Mouse (Mus musculus): ENCODE data around the gene Lrrc31. TPM values are rescaled to one million over a fixed set of nuclear protein-coding genes. Genes with fewer than 3 reads are reported as not detected.

Gene Lrrc31
- polyA plus RNA-seq, 1 experiment from 2014 or later = not detected

- H3K27me3 ChIP-seq = no peaks in the 10 kb centered on the region
- ATAC-seq (ENCODE audit: low FRiP score, low read depth) = no peak
- H3K9ac ChIP-seq (replicated peaks) = no peak overlapping the region
- H3K4me1 ChIP-seq = no peaks in the 10 kb centered on the region
- H3K36me3 ChIP-seq = no peaks in the 10 kb centered on the region
- 85% methylated on average over 9 of the region's 9 CpGs for WGBS
- no peak overlapping the region for H3K4me3 ChIP-seq
- no peaks in the 10 kb centered on the region for H3K9me3 ChIP-seq
- H3K4me2 ChIP-seq (replicated peaks) = no peak overlapping the region
- no peak overlapping the region for H3K27ac ChIP-seq (replicated peaks)
Observed at GRCm38 (mm10) chr3:30658486-30658885, 41.2 kb downstream of the Lrrc31 start.

GRCm38 (mm10) chr3:30655937-30656336 lies 43.7 kb downstream of the Lrrc31 start:
- no peak for ATAC-seq (ENCODE audit: low FRiP score, low read depth)
- no peak overlapping the region for H3K4me2 ChIP-seq (replicated peaks)
- H3K4me3 ChIP-seq = no peak overlapping the region
- H3K4me1 ChIP-seq = no peaks in the 10 kb centered on the region
- H3K27ac ChIP-seq (replicated peaks) = no peak overlapping the region
- 90% methylated on average over 5 of the region's 5 CpGs for WGBS
- H3K9me3 ChIP-seq = no peaks in the 10 kb centered on the region
- no peak overlapping the region for H3K9ac ChIP-seq (replicated peaks)
- peaks cover 10% of the 10 kb centered on the region for H3K27me3 ChIP-seq
- no peaks in the 10 kb centered on the region for H3K36me3 ChIP-seq

GRCm38 (mm10) chr3:30650062-30650841 lies 49.4 kb downstream of the Lrrc31 start:
- WGBS = under 1% methylated on average over 41 of the region's 41 CpGs
- no peak for ATAC-seq (ENCODE audit: low FRiP score, low read depth)
- Histone ChIP-seq H3K4me3 (peak overlapping the region; percentile 43), H3K27ac (replicated peaks) (no peak overlapping the region), H3K36me3 (no peaks in the 10 kb centered on the region), H3K9me3 (no peaks in the 10 kb centered on the region), H3K9ac (replicated peaks) (peak overlapping the region; percentile 29; the same call in 1 of the 2 replicates), H3K27me3 (peaks cover 40% of the 10 kb centered on the region), H3K4me1 (peaks cover 18% of the 10 kb centered on the region), H3K4me2 (replicated peaks) (peak overlapping the region; percentile 62)

GRCm38 (mm10) chr3:30648466-30648865 lies 51.2 kb downstream of the Lrrc31 start:
- Histone ChIP-seq H3K4me2 (replicated peaks) (no peak overlapping the region), H3K27me3 (peaks cover 40% of the 10 kb centered on the region), H3K36me3 (no peaks in the 10 kb centered on the region), H3K4me1 (peaks cover 18% of the 10 kb centered on the region), H3K9me3 (no peaks in the 10 kb centered on the region), H3K9ac (replicated peaks) (no peak overlapping the region), H3K4me3 (no peak overlapping the region), H3K27ac (replicated peaks) (no peak overlapping the region)
- no peak for ATAC-seq (ENCODE audit: low FRiP score, low read depth)
- 92% methylated on average over 2 of the region's 2 CpGs for WGBS

- peak; percentile 95 for ATAC-seq (ENCODE audit: low FRiP score, low read depth)
- Histone ChIP-seq H3K36me3 (no peaks in the 10 kb centered on the region), H3K4me3 (peak within 1 kb of the TSS; percentile 34), H3K9me3 (no peaks in the 10 kb centered on the region), H3K9ac (replicated peaks) (peak within 1 kb of the TSS; percentile 54; the same call in 1 of the 2 replicates), H3K27me3 (peaks cover 40% of the 10 kb centered on the region), H3K27ac (replicated peaks) (no peak within 1 kb of the TSS), H3K4me1 (peaks cover 18% of the 10 kb centered on the region), H3K4me2 (replicated peaks) (peak within 1 kb of the TSS; percentile 64)
- WGBS = 2% methylated on average over 25 of the region's 25 CpGs
Observed at GRCm38 (mm10) chr3:30647440-30648090, 52.1 kb downstream of the Lrrc31 start, which contains the start of gene Lrrc34. Gene Lrrc34 (minus strand): TSS chr3:30647869.

- ATAC-seq (ENCODE audit: low FRiP score, low read depth) = no peak
- Histone ChIP-seq H3K4me1 (peaks cover 18% of the 10 kb centered on the region), H3K36me3 (no peaks in the 10 kb centered on the region), H3K4me3 (no peak overlapping the region), H3K27ac (replicated peaks) (no peak overlapping the region), H3K4me2 (replicated peaks) (no peak overlapping the region), H3K27me3 (peaks cover 39% of the 10 kb centered on the region), H3K9me3 (no peaks in the 10 kb centered on the region), H3K9ac (replicated peaks) (no peak overlapping the region)
- WGBS = 46% methylated on average over 8 of the region's 8 CpGs
Observed at GRCm38 (mm10) chr3:30646761-30647160, 52.9 kb downstream of the Lrrc31 start.

- Histone ChIP-seq H3K9me3 (no peaks in the 10 kb centered on the region), H3K36me3 (no peaks in the 10 kb centered on the region), H3K27me3 (peaks cover 13% of the 10 kb centered on the region), H3K9ac (replicated peaks) (no peak within 1 kb of the TSS), H3K4me3 (no peak within 1 kb of the TSS), H3K4me1 (peaks cover 9% of the 10 kb centered on the region), H3K27ac (replicated peaks) (no peak within 1 kb of the TSS), H3K4me2 (replicated peaks) (no peak within 1 kb of the TSS)
- ATAC-seq (ENCODE audit: low FRiP score, low read depth) = no peak
- WGBS = 75% methylated on average over 2 of the region's 2 CpGs
Observed at GRCm38 (mm10) chr3:30644207-30644606, 55.4 kb downstream of the Lrrc31 start, which contains the start of gene Lrriq4. Gene Lrriq4 (plus strand): TSS chr3:30644507.

GRCm38 (mm10) chr3:30635629-30636028 lies 64.0 kb downstream of the Lrrc31 start:
- no peaks in the 10 kb centered on the region for H3K27me3 ChIP-seq
- 78% methylated on average over 4 of the region's 4 CpGs for WGBS
- H3K27ac ChIP-seq (replicated peaks) = no peak overlapping the region
- no peak overlapping the region for H3K4me3 ChIP-seq
- no peaks in the 10 kb centered on the region for H3K4me1 ChIP-seq
- H3K4me2 ChIP-seq (replicated peaks) = no peak overlapping the region
- no peaks in the 10 kb centered on the region for H3K36me3 ChIP-seq
- ATAC-seq (ENCODE audit: low FRiP score, low read depth) = no peak
- no peaks in the 10 kb centered on the region for H3K9me3 ChIP-seq
- H3K9ac ChIP-seq (replicated peaks) = no peak overlapping the region

GRCm38 (mm10) chr3:30633681-30634080 lies 66.0 kb downstream of the Lrrc31 start:
- 57% methylated on average over 3 of the region's 3 CpGs for WGBS
- no peak overlapping the region for H3K4me3 ChIP-seq
- H3K4me1 ChIP-seq = no peaks in the 10 kb centered on the region
- H3K9ac ChIP-seq (replicated peaks) = no peak overlapping the region
- no peaks in the 10 kb centered on the region for H3K36me3 ChIP-seq
- H3K27ac ChIP-seq (replicated peaks) = no peak overlapping the region
- no peaks in the 10 kb centered on the region for H3K9me3 ChIP-seq
- no peak for ATAC-seq (ENCODE audit: low FRiP score, low read depth)
- H3K27me3 ChIP-seq = no peaks in the 10 kb centered on the region
- no peak overlapping the region for H3K4me2 ChIP-seq (replicated peaks)

Other genes starting within 250 kb of the Lrrc31 start
- gene Mecom, start 151.8 kb downstream of the Lrrc31 start, polyA plus RNA-seq (2016; fragmentation: Nextera tagmentation; extraction: Ambion mirVana) = 25.9 and 33.2 TPM in 2 replicates
- 0.18 TPM in 1 of 2 replicates, not detected in the other for gene Actrt3, start 99.9 kb downstream of the Lrrc31 start, polyA plus RNA-seq (2016; fragmentation: Nextera tagmentation; extraction: Ambion mirVana)
- 34.7 and 39.6 TPM in 2 replicates for gene Mynn, start 97.8 kb downstream of the Lrrc31 start, polyA plus RNA-seq (2016; fragmentation: Nextera tagmentation; extraction: Ambion mirVana)
- not detected in 2 replicates for gene Lrriq4, start 55.3 kb downstream of the Lrrc31 start, polyA plus RNA-seq (2016; fragmentation: Nextera tagmentation; extraction: Ambion mirVana)
- gene Lrrc34, start 52.0 kb downstream of the Lrrc31 start, polyA plus RNA-seq (2016; fragmentation: Nextera tagmentation; extraction: Ambion mirVana) = 0.88 and 1.3 TPM in 2 replicates
- not detected in 2 replicates for gene Samd7, start 46.5 kb upstream of the Lrrc31 start, polyA plus RNA-seq (2016; fragmentation: Nextera tagmentation; extraction: Ambion mirVana)
- gene Sec62, start 93.0 kb upstream of the Lrrc31 start, polyA plus RNA-seq (2016; fragmentation: Nextera tagmentation; extraction: Ambion mirVana) = 80.2 and 88.0 TPM in 2 replicates
- 2.6 and 2.8 TPM in 2 replicates for gene Gpr160, start 156.1 kb upstream of the Lrrc31 start, polyA plus RNA-seq (2016; fragmentation: Nextera tagmentation; extraction: Ambion mirVana)